Comparison of ENCODE assay signal across 8 mouse cellular contexts in genomic region chr8:104540710-104541514, GRCm38 (mm10). TPM values are rescaled to one million over a fixed set of nuclear protein-coding genes. Genes with fewer than 3 reads are reported as not detected.
A peak's percentile ranks its signal among the peaks of the same experiment; 100 is the strongest.
DNase-seq lines count a peak whose midpoint lies in the region; ATAC-seq and TF ChIP-seq lines count a peak whose summit lies in the region.

No protein-coding gene starts in this region.

- peaks cover 4% of the 10 kb centered on the region; the same call in 1 of the 2 replicates for H3K9me3 ChIP-seq in erythroblast, embryonic 14.5 days (ENCODE audit: control insufficient read depth, low read length)
- H3K9me3 ChIP-seq in embryonic facial prominence, embryonic 15.5 days (replicated peaks), result no peaks in the 10 kb centered on the region
- H3K9me3 ChIP-seq in hindbrain, postnatal 0 days (ENCODE audit: low read length), result no peaks in the 10 kb centered on the region

- peaks cover 11% of the 10 kb centered on the region for H3K4me1 ChIP-seq in erythroblast, embryonic 14.5 days (ENCODE audit: control insufficient read depth)
- H3K4me1 ChIP-seq in embryonic facial prominence, embryonic 15.5 days, result peaks cover 18% of the 10 kb centered on the region
- 0 out of 2 replicates have a peak, but pooled peaks cover 7% of the 10 kb centered on the region for H3K4me1 ChIP-seq in hindbrain, postnatal 0 days (ENCODE audit: insufficient read depth, low read length)

- H3K27me3 ChIP-seq in erythroblast, embryonic 14.5 days (ENCODE audit: control insufficient read depth), result peaks cover 72% of the 10 kb centered on the region
- peaks cover 49% of the 10 kb centered on the region for H3K27me3 ChIP-seq in embryonic facial prominence, embryonic 15.5 days
- H3K27me3 ChIP-seq in hindbrain, postnatal 0 days (ENCODE audit: insufficient read depth, low read length), result peaks cover 24% of the 10 kb centered on the region; the same call in 1 of the 2 replicates

- no peak for ATAC-seq in erythroblast, adult 5-6 weeks (replicated peaks; ENCODE audit: low FRiP score, poor library complexity, severe bottlenecking)
- ATAC-seq in embryonic facial prominence, embryonic 15.5 days (ENCODE audit: insufficient number of reproducible peaks, low FRiP score, low TSS enrichment, low read depth), result no peak
- peak; percentile 60 for ATAC-seq in hindbrain, postnatal 0 days

- no peak for TF ChIP-seq CTCF in hindbrain, postnatal 0 days (IDR thresholded peaks at IDR 0.05; ENCODE audit: low read depth)

- H3K36me3 ChIP-seq in erythroblast, embryonic 14.5 days (ENCODE audit: control insufficient read depth), result no peaks in the 10 kb centered on the region
- no peaks in the 10 kb centered on the region for H3K36me3 ChIP-seq in embryonic facial prominence, embryonic 15.5 days
- H3K36me3 ChIP-seq in hindbrain, postnatal 0 days (ENCODE audit: insufficient read depth, low read length), result no peaks in the 10 kb centered on the region

- WGBS in embryonic facial prominence, embryonic 15.5 days, result 1% methylated on average over 76 of the region's 76 CpGs
- under 1% methylated on average over 73 of the region's 76 CpGs for WGBS in hindbrain, postnatal 0 days

- H3K4me2 ChIP-seq in embryonic facial prominence, embryonic 15.5 days (replicated peaks), result peak overlapping the region; percentile 91
- H3K4me2 ChIP-seq in hindbrain, postnatal 0 days (ENCODE audit: low read depth, low read length), result peak overlapping the region; percentile 99

- H3K4me3 ChIP-seq in erythroblast, embryonic 14.5 days (replicated peaks), result peak overlapping the region; percentile 40
- peak overlapping the region; percentile 47 for H3K4me3 ChIP-seq in embryonic facial prominence, embryonic 15.5 days (replicated peaks)
- H3K4me3 ChIP-seq in hindbrain, postnatal 0 days (ENCODE audit: low read length), result peak overlapping the region; percentile 60

- DNase-seq in ZHBTc4 (ENCODE audit: low read depth, low spot score), result peak; percentile 55
- peak; percentile 8 for DNase-seq in hindbrain, postnatal 0 days (ENCODE audit: low spot score)
- DNase-seq in liver, result peak; percentile 11
- peak; percentile 38 for DNase-seq in retina, embryonic 14.5 days (ENCODE audit: low spot score)
- DNase-seq in thymus, postnatal 10 days (ENCODE audit: low spot score in 2 of 2), result no peak

- no peak overlapping the region for H3K9ac ChIP-seq in embryonic facial prominence, embryonic 15.5 days
- H3K9ac ChIP-seq in hindbrain, postnatal 0 days (replicated peaks; ENCODE audit: low read length), result peak overlapping the region; percentile 57

- H3K27ac ChIP-seq in embryonic facial prominence, embryonic 15.5 days (replicated peaks), result no peak overlapping the region
- no peak overlapping the region for H3K27ac ChIP-seq in hindbrain, postnatal 0 days

RNA-seq across cellular contexts. Expression of gene Car7, which starts 6.4 kb away (rescaled TPM):
- polyA plus RNA-seq in erythroblast, embryonic 14.5 days (2012), result not detected in 2 replicates
- not detected in 2 replicates for total RNA-seq in erythroblast, adult 5-6 weeks (2015; ENCODE audit: low replicate concordance)
- 0.51 TPM in 1 of 2 replicates, not detected in the other for total RNA-seq in erythroblast, adult 5-6 weeks (2017; ENCODE audit: low replicate concordance)
- polyA plus RNA-seq in embryonic facial prominence, embryonic 15.5 days (2015; fragmentation: Nextera tagmentation; extraction: Ambion mirVana), result 1.1 and 1.2 TPM in 2 replicates
- total RNA-seq in hindbrain, postnatal 0 days (2014; rRNA removed), result 2.0 and 2.3 TPM in 2 replicates
- polyA plus RNA-seq in hindbrain, postnatal 0 days (2015; fragmentation: Nextera tagmentation; extraction: Ambion mirVana), result 3.1 and 3.5 TPM in 2 replicates

RNA-seq across cellular contexts. Expression of gene Nae1, which starts 6.5 kb away (rescaled TPM):
- polyA plus RNA-seq in erythroblast, embryonic 14.5 days (2012), result 0.29 and 0.39 TPM in 2 replicates
- total RNA-seq in erythroblast, adult 5-6 weeks (2015; ENCODE audit: low replicate concordance), result 14.4 and 25.4 TPM in 2 replicates
- total RNA-seq in erythroblast, adult 5-6 weeks (2017; ENCODE audit: low replicate concordance), result 19.0 and 28.0 TPM in 2 replicates
- 91.9 and 94.5 TPM in 2 replicates for polyA plus RNA-seq in embryonic facial prominence, embryonic 15.5 days (2015; fragmentation: Nextera tagmentation; extraction: Ambion mirVana)
- total RNA-seq in hindbrain, postnatal 0 days (2014; rRNA removed), result 32.9 and 44.4 TPM in 2 replicates
- 105 and 109 TPM in 2 replicates for polyA plus RNA-seq in hindbrain, postnatal 0 days (2015; fragmentation: Nextera tagmentation; extraction: Ambion mirVana)

RNA-seq across cellular contexts. Expression of gene Terb1, which starts 31.2 kb away (rescaled TPM):
- not detected in 2 replicates for polyA plus RNA-seq in erythroblast, embryonic 14.5 days (2012)
- total RNA-seq in erythroblast, adult 5-6 weeks (2015; ENCODE audit: low replicate concordance), result not detected in 2 replicates
- total RNA-seq in erythroblast, adult 5-6 weeks (2017; ENCODE audit: low replicate concordance), result not detected in 2 replicates
- polyA plus RNA-seq in embryonic facial prominence, embryonic 15.5 days (2015; fragmentation: Nextera tagmentation; extraction: Ambion mirVana), result 0.48 and 0.55 TPM in 2 replicates
- total RNA-seq in hindbrain, postnatal 0 days (2014; rRNA removed), result 0.32 and 0.84 TPM in 2 replicates
- 0.60 and 0.83 TPM in 2 replicates for polyA plus RNA-seq in hindbrain, postnatal 0 days (2015; fragmentation: Nextera tagmentation; extraction: Ambion mirVana)

RNA-seq across cellular contexts. Expression of gene Pdp2, which starts 50.3 kb away (rescaled TPM):
- polyA plus RNA-seq in erythroblast, embryonic 14.5 days (2012), result 0.01 and 0.02 TPM in 2 replicates
- 0.38 and 1.7 TPM in 2 replicates for total RNA-seq in erythroblast, adult 5-6 weeks (2015; ENCODE audit: low replicate concordance)
- 0.98 and 1.3 TPM in 2 replicates for total RNA-seq in erythroblast, adult 5-6 weeks (2017; ENCODE audit: low replicate concordance)
- 9.0 and 9.3 TPM in 2 replicates for polyA plus RNA-seq in embryonic facial prominence, embryonic 15.5 days (2015; fragmentation: Nextera tagmentation; extraction: Ambion mirVana)
- 12.1 and 12.3 TPM in 2 replicates for total RNA-seq in hindbrain, postnatal 0 days (2014; rRNA removed)
- polyA plus RNA-seq in hindbrain, postnatal 0 days (2015; fragmentation: Nextera tagmentation; extraction: Ambion mirVana), result 14.2 and 15.3 TPM in 2 replicates

Comparison
In these comparisons a context has a peak if more than half of its experiments do, and no peak if none do; other contexts are left out.
1. DNase-seq: peak in ZHBTc4 (single experiment), hindbrain, postnatal 0 days (single experiment), liver (single experiment) and retina, embryonic 14.5 days (single experiment); none in thymus, postnatal 10 days (0 of 2).
2. RNA of gene Nae1, which starts 6.5 kb away (polyA plus RNA-seq): 105 to 109 TPM in hindbrain, postnatal 0 days and 91.9 to 94.5 TPM in embryonic facial prominence, embryonic 15.5 days; 0.29 to 0.39 TPM in erythroblast, embryonic 14.5 days; every median in the first group is over 10 times any median in the second.
3. Peak in every context shown above with its lines, with median percentiles within 50 percentile points of each other: H3K4me3 ChIP-seq.